Mouse (Mus musculus): ENCODE measurements around the gene Alyref2.

DNA sequence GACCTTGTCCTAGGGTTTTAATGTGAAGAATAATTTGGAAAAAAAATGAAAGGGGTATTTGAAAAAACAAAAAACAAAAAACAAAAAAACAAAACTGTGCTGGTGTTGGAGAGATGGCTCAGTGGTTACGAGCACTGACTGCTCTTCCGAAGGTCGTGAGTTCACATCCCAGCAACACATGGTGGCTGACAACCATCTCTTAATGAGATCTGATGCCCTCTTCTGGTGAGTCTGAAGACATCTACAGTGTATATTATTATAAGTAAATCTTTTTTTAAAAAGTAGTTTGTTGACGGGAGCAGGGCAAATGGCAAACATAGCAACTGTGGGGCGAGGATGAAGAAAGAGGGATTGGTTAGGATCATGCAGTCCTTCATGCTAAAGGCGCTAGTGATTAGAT is 7.9 kb upstream of the Alyref2 start:
- TF ChIP-seq ZC3H11A (IDR thresholded peaks at IDR 0.05; ENCODE audit: borderline replicate concordance, low read depth, low read length) (no peak), CHD2 (IDR thresholded peaks at IDR 0.05; ENCODE audit: low read depth, low read length) (no peak), MAFK (IDR thresholded peaks at IDR 0.05; ENCODE audit: insufficient read depth, low read depth, low read length) (no peak), HCFC1 (IDR thresholded peaks at IDR 0.05; ENCODE audit: borderline replicate concordance, insufficient read depth, low read length) (no peak), ZNF384 (IDR thresholded peaks at IDR 0.05; ENCODE audit: low read depth, low read length) (no peak)

Measured in ES-E14 (cell line).